Mouse (Mus musculus) gastrocnemius, adult 18-20 months (tissue): Measurements from ENCODE around the gene Habp2. TPM values are rescaled to one million over a fixed set of nuclear protein-coding genes. Genes with fewer than 3 reads are reported as not detected.

Source experiments
- DNase-seq: peaks from one replicate; pipeline ENCODE4 v3.0.0; 2021; ENCODE audit warnings: low spot score
- long read RNA-seq, 2 experiments: library from polyadenylated mRNA; stranded (forward); transcript quantifications; one replicate each; pipeline ENCODE4 v2.0.0; 2021
- total RNA-seq, 2 experiments: library from RNA; stranded (reverse); gene quantifications; 2 replicates each; pipeline ENCODE4 v1.2.3; 2021

Gene Habp2
- total RNA-seq: not detected
- long read RNA-seq, experiment 1: 0 reads
- long read RNA-seq, experiment 2: 0 reads

- no peak for DNase-seq
These were observed at the start of gene Habp2 for GRCm38 (mm10) chr19:56286866-56287265. TSS of gene Habp2 (plus strand) at chr19:56287137.

- no peak for DNase-seq
These were observed 48.4 kb upstream of the Habp2 start for GRCm38 (mm10) chr19:56238501-56238900.

- no peak for DNase-seq
These were observed 41.7 kb upstream of the Habp2 start for GRCm38 (mm10) chr19:56245201-56245600.

GRCm38 (mm10) chr19:56252815-56253214 is 34.1 kb upstream of the Habp2 start:
- no peak for DNase-seq

- DNase-seq: peak; percentile 12
These were observed 33.7 kb upstream of the Habp2 start for GRCm38 (mm10) chr19:56253271-56253670.

GRCm38 (mm10) chr19:56254751-56255150 is 32.2 kb upstream of the Habp2 start:
- peak; percentile 13 for DNase-seq

- peak; percentile 38 for DNase-seq
These were observed 31.4 kb upstream of the Habp2 start for GRCm38 (mm10) chr19:56255506-56255905.

GRCm38 (mm10) chr19:56256235-56256634 is 30.7 kb upstream of the Habp2 start:
- no peak for DNase-seq

- DNase-seq: no peak
These were observed 30.2 kb upstream of the Habp2 start for GRCm38 (mm10) chr19:56256741-56257140.

GRCm38 (mm10) chr19:56263696-56264095 is 23.2 kb upstream of the Habp2 start:
- no peak for DNase-seq

- no peak for DNase-seq
These were observed 22.8 kb upstream of the Habp2 start for GRCm38 (mm10) chr19:56264175-56264574.

- DNase-seq: no peak
These were observed 21.8 kb upstream of the Habp2 start for GRCm38 (mm10) chr19:56265149-56265548.

GRCm38 (mm10) chr19:56272081-56272480 is 14.9 kb upstream of the Habp2 start:
- no peak for DNase-seq

- no peak for DNase-seq
These were observed 9.7 kb upstream of the Habp2 start for GRCm38 (mm10) chr19:56277140-56277804.

GRCm38 (mm10) chr19:56277951-56278350 is 9.0 kb upstream of the Habp2 start:
- no peak for DNase-seq

GRCm38 (mm10) chr19:56278366-56278765 is 8.6 kb upstream of the Habp2 start:
- DNase-seq: no peak

GRCm38 (mm10) chr19:56285222-56285621 is 1.7 kb upstream of the Habp2 start:
- no peak for DNase-seq

GRCm38 (mm10) chr19:56287580-56288367 is 837 bp downstream of the Habp2 start:
- DNase-seq: no peak

GRCm38 (mm10) chr19:56288436-56288835 is 1.5 kb downstream of the Habp2 start:
- DNase-seq: no peak

GRCm38 (mm10) chr19:56289642-56290041 is 2.7 kb downstream of the Habp2 start:
- peak; percentile 63 for DNase-seq

GRCm38 (mm10) chr19:56291898-56292297 is 5.0 kb downstream of the Habp2 start:
- DNase-seq: no peak

GRCm38 (mm10) chr19:56292335-56292734 is 5.4 kb downstream of the Habp2 start:
- DNase-seq: no peak
